Mouse (Mus musculus) erythroblast, embryonic 14.5 days (primary cell): ENCODE data around the gene Itgam. TPM values are rescaled to one million over a fixed set of nuclear protein-coding genes. Genes with fewer than 3 reads are reported as not detected.

Experiments
- H3K27me3 ChIP-seq: 2 replicates; pipeline ENCODE4 v1.6.1; 2012; ENCODE audit warnings: inconsistent platforms; ENCODE audit not compliant: control insufficient read depth
- H3K36me3 ChIP-seq: 2 replicates; pipeline ENCODE4 v1.6.1; 2012; ENCODE audit warnings: mild to moderate bottlenecking, inconsistent platforms; ENCODE audit not compliant: control insufficient read depth
- H3K4me1 ChIP-seq: 2 replicates; pipeline ENCODE4 v1.6.1; 2012; ENCODE audit warnings: inconsistent platforms; ENCODE audit not compliant: control insufficient read depth
- H3K4me3 ChIP-seq: replicated peaks from 2 replicates; pipeline ENCODE3; 2012; ENCODE audit warnings: moderate library complexity, mild to moderate bottlenecking, inconsistent platforms
- H3K9me3 ChIP-seq: 2 replicates; pipeline ENCODE4 v1.6.1; 2012; ENCODE audit warnings: low read length, inconsistent platforms, mixed read lengths; ENCODE audit not compliant: control insufficient read depth
- GATA1 ChIP-seq: IDR thresholded peaks from 2 replicates; pipeline ENCODE4 v1.6.1; 2012; ENCODE audit warnings: low read length, inconsistent platforms, mixed read lengths
- TAL1 ChIP-seq: IDR thresholded peaks from 3 replicates; pipeline ENCODE4 v1.6.1; 2012; ENCODE audit warnings: low read length, inconsistent platforms, mixed read lengths
- polyA plus RNA-seq: library from polyadenylated mRNA; stranded (reverse); fragments of >175 nt; gene quantifications from 2 replicates; pipeline ENCODE4 v1.2.3, GENCODE M21; 2012

The Itgam gene
- polyA plus RNA-seq, 1 experiment, result 0.01 TPM

- TF ChIP-seq GATA1, result no peak
- no peak for TF ChIP-seq TAL1
- no peaks in the 10 kb centered on the region for H3K27me3 ChIP-seq
- no peak overlapping the region for H3K4me3 ChIP-seq
- H3K36me3 ChIP-seq, result no peaks in the 10 kb centered on the region
- H3K9me3 ChIP-seq, result no peaks in the 10 kb centered on the region
- H3K4me1 ChIP-seq, result no peaks in the 10 kb centered on the region
Measured at GRCm38 (mm10) chr7:128069844-128070243, 7.4 kb downstream of the Itgam start.

GRCm38 (mm10) chr7:128071816-128072215, 9.4 kb downstream of the Itgam start:
- Histone ChIP-seq H3K4me3 (no peak overlapping the region), H3K27me3 (no peaks in the 10 kb centered on the region), H3K36me3 (no peaks in the 10 kb centered on the region), H3K9me3 (no peaks in the 10 kb centered on the region), H3K4me1 (no peaks in the 10 kb centered on the region)
- TF ChIP-seq TAL1, result no peak
- no peak for TF ChIP-seq GATA1

- TF ChIP-seq GATA1 (no peak), TAL1 (no peak)
- H3K27me3 ChIP-seq, result no peaks in the 10 kb centered on the region
- no peaks in the 10 kb centered on the region for H3K36me3 ChIP-seq
- H3K4me1 ChIP-seq, result no peaks in the 10 kb centered on the region
- no peak overlapping the region for H3K4me3 ChIP-seq
- no peaks in the 10 kb centered on the region for H3K9me3 ChIP-seq
Measured at GRCm38 (mm10) chr7:128080012-128080411, 17.6 kb downstream of the Itgam start.

GRCm38 (mm10) chr7:128089141-128089540, 26.7 kb downstream of the Itgam start:
- Histone ChIP-seq H3K4me3 (no peak overlapping the region), H3K9me3 (no peaks in the 10 kb centered on the region), H3K4me1 (no peaks in the 10 kb centered on the region), H3K27me3 (no peaks in the 10 kb centered on the region), H3K36me3 (no peaks in the 10 kb centered on the region)
- TF ChIP-seq TAL1 (no peak), GATA1 (no peak)

GRCm38 (mm10) chr7:128098135-128098534, 35.7 kb downstream of the Itgam start:
- H3K4me1 ChIP-seq, result no peaks in the 10 kb centered on the region
- TF ChIP-seq TAL1, result no peak
- TF ChIP-seq GATA1, result no peak
- H3K4me3 ChIP-seq, result no peak overlapping the region
- H3K27me3 ChIP-seq, result no peaks in the 10 kb centered on the region
- no peaks in the 10 kb centered on the region for H3K36me3 ChIP-seq
- H3K9me3 ChIP-seq, result no peaks in the 10 kb centered on the region

GRCm38 (mm10) chr7:128100742-128101357, 38.4 kb downstream of the Itgam start:
- Histone ChIP-seq H3K4me3 (no peak overlapping the region), H3K4me1 (no peaks in the 10 kb centered on the region), H3K9me3 (no peaks in the 10 kb centered on the region), H3K36me3 (no peaks in the 10 kb centered on the region), H3K27me3 (no peaks in the 10 kb centered on the region)
- no peak for TF ChIP-seq GATA1
- TF ChIP-seq TAL1, result no peak

GRCm38 (mm10) chr7:128105246-128105645, 42.8 kb downstream of the Itgam start:
- no peaks in the 10 kb centered on the region for H3K27me3 ChIP-seq
- no peaks in the 10 kb centered on the region for H3K4me1 ChIP-seq
- no peak overlapping the region for H3K4me3 ChIP-seq
- no peaks in the 10 kb centered on the region for H3K9me3 ChIP-seq
- H3K36me3 ChIP-seq, result no peaks in the 10 kb centered on the region
- TF ChIP-seq TAL1 (no peak), GATA1 (no peak)

GRCm38 (mm10) chr7:128107462-128107861, 45.0 kb downstream of the Itgam start:
- Histone ChIP-seq H3K4me1 (no peaks in the 10 kb centered on the region), H3K4me3 (no peak overlapping the region), H3K27me3 (no peaks in the 10 kb centered on the region), H3K9me3 (no peaks in the 10 kb centered on the region), H3K36me3 (no peaks in the 10 kb centered on the region)
- TF ChIP-seq TAL1 (no peak), GATA1 (no peak)

- no peaks in the 10 kb centered on the region for H3K27me3 ChIP-seq
- TF ChIP-seq TAL1 (no peak), GATA1 (no peak)
Measured at GRCm38 (mm10) chr7:128110314-128110713, 47.9 kb downstream of the Itgam start.

GRCm38 (mm10) chr7:128112131-128112530, 49.7 kb downstream of the Itgam start:
- TF ChIP-seq TAL1 (no peak), GATA1 (no peak)

More at GRCm38 (mm10) chr7:128110314-128110713, 47.9 kb downstream of the Itgam start:
- H3K36me3 ChIP-seq, result no peaks in the 10 kb centered on the region
- H3K9me3 ChIP-seq, result no peaks in the 10 kb centered on the region
- H3K4me3 ChIP-seq, result no peak overlapping the region
- no peaks in the 10 kb centered on the region for H3K4me1 ChIP-seq

More at GRCm38 (mm10) chr7:128112131-128112530, 49.7 kb downstream of the Itgam start:
- no peaks in the 10 kb centered on the region for H3K4me1 ChIP-seq
- H3K36me3 ChIP-seq, result no peaks in the 10 kb centered on the region
- H3K27me3 ChIP-seq, result no peaks in the 10 kb centered on the region
- no peaks in the 10 kb centered on the region for H3K9me3 ChIP-seq
- H3K4me3 ChIP-seq, result no peak overlapping the region
